Mouse (Mus musculus): ENCODE measurements around the gene Krt88. TPM values are rescaled to one million over a fixed set of nuclear protein-coding genes. Genes with fewer than 3 reads are reported as not detected.

Krt88 gene
- not detected for polyA plus RNA-seq (2017; shearing (Covaris generic))

GRCm38 (mm10) chr15:101447444-101447843, at the start of gene Krt88:
TSS of gene Krt88 (plus strand) at chr15:101447744.

GRCm38 (mm10) chr15:101410775-101411174, 36.8 kb upstream of the Krt88 start, which contains the start of gene Krt7:
TSS of gene Krt7 (plus strand) at chr15:101411043.

GRCm38 (mm10) chr15:101438555-101438954, 9.0 kb upstream of the Krt88 start, which contains the start of gene Krt87:
TSS of gene Krt87 (minus strand) at chr15:101438804.

GRCm38 (mm10) chr15:101463651-101464050, 16.1 kb downstream of the Krt88 start, which contains the start of gene Krt81:
TSS of gene Krt81 (minus strand) at chr15:101463751.

GRCm38 (mm10) chr15:101472952-101473528, 25.5 kb downstream of the Krt88 start, which contains the start of gene Krt86:
TSS of gene Krt86 (plus strand) at chr15:101473478.

GRCm38 (mm10) chr15:101491431-101491830, 43.9 kb downstream of the Krt88 start, which contains the start of gene Krt83:
TSS of gene Krt83 (minus strand) at chr15:101491512.

Other genes with a start within 250 kb of the Krt88 start
- 0.26 TPM for gene Grasp, start 223.6 kb upstream of the Krt88 start, polyA plus RNA-seq (2017; shearing (Covaris generic))
- gene Nr4a1, start 193.5 kb upstream of the Krt88 start, polyA plus RNA-seq (2017; shearing (Covaris generic)): 116 TPM
- 96.9 TPM for gene Atg101, start 163.5 kb upstream of the Krt88 start, polyA plus RNA-seq (2017; shearing (Covaris generic))
- gene 6030408B16Rik, start 154.5 kb upstream of the Krt88 start, polyA plus RNA-seq (2017; shearing (Covaris generic)): 0.40 TPM
- not detected for gene Krt80, start 77.6 kb upstream of the Krt88 start, polyA plus RNA-seq (2017; shearing (Covaris generic))
- not detected for gene Krt7, start 36.7 kb upstream of the Krt88 start, polyA plus RNA-seq (2017; shearing (Covaris generic))
- gene Krt87, start 8.9 kb upstream of the Krt88 start, polyA plus RNA-seq (2017; shearing (Covaris generic)): 0.37 TPM
- not detected for gene Krt81, start 16.0 kb downstream of the Krt88 start, polyA plus RNA-seq (2017; shearing (Covaris generic))
- gene Krt86, start 25.7 kb downstream of the Krt88 start, polyA plus RNA-seq (2017; shearing (Covaris generic)): not detected
- 4.1 TPM for gene Krt83, start 43.8 kb downstream of the Krt88 start, polyA plus RNA-seq (2017; shearing (Covaris generic))
- gene Gm49425, start 69.5 kb downstream of the Krt88 start, polyA plus RNA-seq (2017; shearing (Covaris generic)): not detected
- gene Krt84, start 85.1 kb downstream of the Krt88 start, polyA plus RNA-seq (2017; shearing (Covaris generic)): not detected
- gene Krt82, start 102.9 kb downstream of the Krt88 start, polyA plus RNA-seq (2017; shearing (Covaris generic)): not detected
- gene Krt90, start 115.2 kb downstream of the Krt88 start, polyA plus RNA-seq (2017; shearing (Covaris generic)): not detected
- not detected for gene Krt75, start 126.2 kb downstream of the Krt88 start, polyA plus RNA-seq (2017; shearing (Covaris generic))
- gene Gm5414, start 180.4 kb downstream of the Krt88 start, polyA plus RNA-seq (2017; shearing (Covaris generic)): not detected
- not detected for gene Gm5478, start 199.6 kb downstream of the Krt88 start, polyA plus RNA-seq (2017; shearing (Covaris generic))
- gene Krt6b, start 232.5 kb downstream of the Krt88 start, polyA plus RNA-seq (2017; shearing (Covaris generic)): not detected
- not detected for gene Krt6a, start 246.6 kb downstream of the Krt88 start, polyA plus RNA-seq (2017; shearing (Covaris generic))